Mouse (Mus musculus) midbrain, embryonic 10.5 days (tissue): ENCODE results near the gene Ndufa10. TPM values are rescaled to one million over a fixed set of nuclear protein-coding genes. Genes with fewer than 3 reads are reported as not detected.

ENCODE experiments used
- DNase-seq: peaks from one replicate; pipeline ENCODE4 v3.0.0-alpha.2; 2017; ENCODE audit warnings: low spot score
- H3K27ac ChIP-seq: fragments of 300-500 bp; sonication (generic); replicated peaks from 2 replicates; pipeline ENCODE4 v1.5.1; 2016; ENCODE audit warnings: mild to moderate bottlenecking
- H3K27me3 ChIP-seq: fragments of 300-500 bp; sonication (generic); 2 replicates; pipeline ENCODE4 v1.6.1; 2016; ENCODE audit warnings: low read depth, mild to moderate bottlenecking; ENCODE audit not compliant: poor library complexity, severe bottlenecking
- H3K36me3 ChIP-seq: fragments of 300-500 bp; sonication (generic); 2 replicates; pipeline ENCODE4 v1.6.1; 2016; ENCODE audit warnings: mild to moderate bottlenecking, moderate library complexity
- H3K4me1 ChIP-seq: fragments of 300-500 bp; sonication (generic); 2 replicates; pipeline ENCODE4 v1.6.1; 2016
- H3K4me3 ChIP-seq: fragments of 300-500 bp; sonication (generic); 2 replicates; pipeline ENCODE4 v1.5.1; 2016; ENCODE audit warnings: mild to moderate bottlenecking, moderate library complexity
- H3K9me3 ChIP-seq: fragments of 300-500 bp; sonication (generic); replicated peaks from 2 replicates; pipeline ENCODE4 v1.6.1; 2016; ENCODE audit warnings: mild to moderate bottlenecking
- whole genome bisulfite sequencing: fragments of 180-500 bp; shearing (Covaris S2); methylation state at CpG from one replicate; pipeline ENCODE4 v1.1.7; 2016; 5-methylcytosine and 5-hydroxymethylcytosine counted together
- microRNA-seq: library from miRNA; unstranded; fragments of <30 nt; microRNA quantifications from one replicate; pipeline ENCODE4, GENCODE M21; 2017
- polyA plus RNA-seq: library from polyadenylated mRNA; unstranded; fragments of >200 nt; fragmentation: Nextera tagmentation; extraction: Ambion mirVana; gene quantifications from 2 replicates; pipeline ENCODE4 v1.2.1, GENCODE M21; 2016

Gene Ndufa10
- polyA plus RNA-seq, 1 experiment from 2014 or later, result 298 TPM

DNA sequence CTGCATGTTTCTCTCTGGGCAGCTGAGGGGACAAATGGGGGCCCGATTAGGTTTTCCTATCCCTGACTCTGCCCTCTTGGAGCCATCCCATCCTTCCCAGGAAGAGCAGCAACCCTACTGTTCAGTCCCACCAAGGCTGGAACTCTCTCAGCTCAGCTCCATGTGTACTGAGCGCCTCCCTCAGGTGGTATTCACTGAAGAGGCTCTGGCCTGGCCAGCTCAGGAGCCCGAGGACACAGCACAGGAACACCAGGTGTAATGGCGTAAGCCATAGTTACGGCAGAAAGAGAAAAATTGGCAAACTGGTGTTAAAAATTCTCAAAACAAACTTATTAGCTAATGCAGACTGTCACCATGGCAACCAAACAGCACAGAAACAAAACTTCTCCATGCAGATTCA lies 68.5 kb downstream of the Ndufa10 start:
- H3K4me3 ChIP-seq, result no peak overlapping the region
- H3K27me3 ChIP-seq, result no peaks in the 10 kb centered on the region
- DNase-seq, result no peak
- H3K9me3 ChIP-seq, result no peaks in the 10 kb centered on the region
- H3K4me1 ChIP-seq, result no peaks in the 10 kb centered on the region
- no peak overlapping the region for H3K27ac ChIP-seq
- 84% methylated on average over 5 of the region's 5 CpGs for WGBS
- H3K36me3 ChIP-seq, result no peaks in the 10 kb centered on the region

DNA sequence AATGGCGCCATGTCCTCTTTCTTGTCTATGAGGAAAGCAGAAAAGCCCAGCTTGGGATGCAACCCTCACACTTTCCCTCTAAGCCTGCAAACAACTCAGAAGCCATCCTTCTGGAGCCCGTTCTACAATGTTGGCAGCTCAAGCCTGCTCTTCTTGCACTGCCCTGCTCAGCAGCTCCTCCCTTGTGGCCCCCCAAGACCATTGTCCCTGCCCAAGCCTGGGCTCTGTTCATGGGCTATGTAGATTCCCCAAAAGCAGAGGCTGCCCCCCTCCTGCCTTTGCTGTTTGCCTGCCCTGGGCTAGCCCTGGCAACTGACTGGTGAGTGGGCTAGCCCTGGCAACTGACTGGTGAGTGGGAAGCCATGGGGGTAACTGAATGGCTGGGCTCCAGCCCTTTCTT lies 73.1 kb downstream of the Ndufa10 start:
- Histone ChIP-seq H3K9me3 (no peaks in the 10 kb centered on the region), H3K4me1 (peaks cover 18% of the 10 kb centered on the region), H3K27ac (no peak overlapping the region), H3K4me3 (no peak overlapping the region), H3K27me3 (no peaks in the 10 kb centered on the region), H3K36me3 (no peaks in the 10 kb centered on the region)
- WGBS, result 86% methylated on average over 2 of the region's 2 CpGs
- no peak for DNase-seq

DNA sequence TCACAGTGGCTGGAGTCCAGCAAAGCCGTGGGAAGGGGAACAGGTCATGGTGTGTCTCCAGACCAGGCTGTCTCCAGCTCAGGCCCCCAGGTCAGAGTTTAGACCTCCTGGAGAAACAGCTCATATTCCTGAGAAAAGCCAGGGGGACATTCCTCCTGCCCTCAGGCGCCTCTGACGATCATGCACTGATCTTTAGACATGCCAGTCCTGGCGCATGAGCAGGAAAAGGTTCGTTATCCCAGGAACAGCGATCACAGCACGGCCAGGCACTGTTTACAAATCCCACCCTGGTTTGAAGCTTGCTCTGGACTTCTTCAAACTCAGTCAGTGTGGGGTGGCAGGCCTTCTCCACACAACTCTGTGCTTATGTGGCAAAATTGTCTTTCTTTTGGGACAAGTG lies 75.1 kb downstream of the Ndufa10 start:
- DNase-seq, result no peak
- no peaks in the 10 kb centered on the region for H3K27me3 ChIP-seq
- H3K4me1 ChIP-seq, result peaks cover 18% of the 10 kb centered on the region
- no peaks in the 10 kb centered on the region for H3K36me3 ChIP-seq
- 66% methylated on average over 7 of the region's 7 CpGs for WGBS
- H3K9me3 ChIP-seq, result no peaks in the 10 kb centered on the region
- no peak overlapping the region for H3K27ac ChIP-seq
- no peak overlapping the region for H3K4me3 ChIP-seq

DNA sequence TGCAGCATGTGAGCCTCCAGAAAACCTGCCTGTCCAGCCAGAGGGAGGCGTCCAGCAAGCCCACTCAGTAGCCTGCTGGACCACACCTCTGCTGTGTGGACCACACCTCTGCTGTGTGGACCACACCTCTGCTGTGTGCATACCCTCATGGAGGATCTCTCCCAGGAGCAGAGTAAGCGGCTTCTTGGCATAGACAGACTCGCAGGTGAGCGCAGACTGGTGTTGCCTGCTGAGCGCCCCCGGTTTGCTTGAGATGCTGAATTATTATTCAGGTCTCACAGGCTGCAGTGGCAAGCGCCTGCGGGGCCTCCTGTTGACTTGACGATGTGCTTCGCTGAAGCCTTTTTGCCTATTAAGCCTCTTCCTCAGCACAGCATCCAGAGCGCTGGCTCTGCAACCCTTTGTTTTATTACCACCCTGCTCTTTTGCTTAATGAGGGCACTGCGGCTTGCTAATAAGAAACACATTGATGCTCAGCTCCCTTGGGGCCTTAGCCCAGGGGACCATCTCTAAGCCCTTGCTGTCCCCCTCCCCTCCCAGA lies 76.1 kb downstream of the Ndufa10 start:
- WGBS, result 11% methylated on average over 12 of the region's 12 CpGs
- Histone ChIP-seq H3K27ac (peak overlapping the region; percentile 56), H3K4me3 (no peak overlapping the region)

DNA sequence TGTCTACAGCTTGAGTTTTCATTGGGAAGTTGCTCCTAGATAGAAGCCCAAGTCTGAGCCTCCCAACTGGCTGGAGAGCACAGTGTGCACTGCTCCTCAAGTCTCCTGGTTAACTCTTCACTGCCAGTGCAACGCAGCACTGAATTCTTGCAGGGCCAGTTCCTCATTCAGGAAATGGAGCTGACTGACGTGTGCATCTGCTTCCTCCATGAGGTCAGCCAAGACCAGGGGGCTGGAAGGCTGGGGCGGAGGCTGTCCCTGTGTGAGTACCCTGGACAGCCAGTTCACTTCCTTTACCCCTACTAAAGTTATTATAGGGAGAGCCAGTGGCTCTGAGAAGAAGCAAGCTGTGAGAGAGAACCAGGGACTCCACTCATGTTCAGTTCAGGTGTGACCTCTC lies 79.4 kb downstream of the Ndufa10 start:
- Histone ChIP-seq H3K9me3 (no peaks in the 10 kb centered on the region), H3K4me1 (peaks cover 18% of the 10 kb centered on the region), H3K4me3 (no peak overlapping the region), H3K27me3 (no peaks in the 10 kb centered on the region), H3K27ac (no peak overlapping the region), H3K36me3 (no peaks in the 10 kb centered on the region)
- WGBS, result 81% methylated on average over 3 of the region's 3 CpGs
- DNase-seq, result no peak

More for the DNA sequence above, 76.1 kb downstream of the Ndufa10 start:
- no peak for DNase-seq
- Histone ChIP-seq H3K4me1 (peaks cover 18% of the 10 kb centered on the region), H3K36me3 (no peaks in the 10 kb centered on the region), H3K27me3 (no peaks in the 10 kb centered on the region), H3K9me3 (no peaks in the 10 kb centered on the region)

DNA sequence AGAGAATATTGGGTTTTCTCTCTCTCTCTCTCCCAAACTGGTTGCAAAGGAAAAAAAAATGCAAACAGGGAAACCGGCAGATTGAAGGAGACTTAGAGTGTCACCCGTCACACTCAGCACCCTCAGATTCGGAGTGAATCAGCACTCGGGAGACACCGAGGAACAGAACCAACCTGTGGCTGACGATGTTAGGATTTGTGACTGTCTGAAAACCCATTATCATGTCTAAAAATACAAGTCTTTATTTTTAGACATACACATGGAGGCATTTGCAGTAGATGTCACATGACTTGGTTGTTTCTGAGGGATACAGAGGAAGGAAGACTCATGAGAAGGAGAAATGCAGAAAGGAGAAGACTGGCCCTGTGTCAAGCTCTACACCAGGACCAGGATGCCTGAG lies 80.5 kb downstream of the Ndufa10 start:
- no peak overlapping the region for H3K4me3 ChIP-seq
- DNase-seq, result no peak
- no peaks in the 10 kb centered on the region for H3K9me3 ChIP-seq
- H3K27ac ChIP-seq, result no peak overlapping the region
- H3K27me3 ChIP-seq, result no peaks in the 10 kb centered on the region
- 88% methylated on average over 6 of the region's 6 CpGs for WGBS
- H3K36me3 ChIP-seq, result no peaks in the 10 kb centered on the region
- H3K4me1 ChIP-seq, result peaks cover 11% of the 10 kb centered on the region

Small RNAs within 50 kb of the gene (microRNA-seq; reads per million reads assigned to microRNA genes)
- 4.2 reads per million, percentile 9 among the genes with 10 or more reads in this experiment for gene Mir6900

Other genes starting within 250 kb of the Ndufa10 start
- not detected in 2 replicates for gene Olfr1416, start 11.3 kb upstream of the Ndufa10 start, polyA plus RNA-seq
- gene Olfr1415, start 22.2 kb upstream of the Ndufa10 start, polyA plus RNA-seq, result not detected in 2 replicates
- gene Olfr1414, start 44.8 kb upstream of the Ndufa10 start, polyA plus RNA-seq, result not detected in 2 replicates
- not detected in 2 replicates for gene Olfr1413, start 97.5 kb upstream of the Ndufa10 start, polyA plus RNA-seq
- not detected in 2 replicates for gene Olfr1412, start 111.9 kb upstream of the Ndufa10 start, polyA plus RNA-seq
- gene Olfr1411, start 120.6 kb upstream of the Ndufa10 start, polyA plus RNA-seq, result not detected in 2 replicates
- not detected in 2 replicates for gene Olfr1410, start 131.9 kb upstream of the Ndufa10 start, polyA plus RNA-seq
- gene Olfr12, start 143.9 kb upstream of the Ndufa10 start, polyA plus RNA-seq, result not detected in 2 replicates
- gene Cops9, start 168.1 kb upstream of the Ndufa10 start, polyA plus RNA-seq, result 368 and 378 TPM in 2 replicates
- 0.07 TPM in 1 of 2 replicates, not detected in the other for gene Otos, start 175.0 kb upstream of the Ndufa10 start, polyA plus RNA-seq